Mouse (Mus musculus) heart, embryonic 14.5 days (tissue): ENCODE measurements around the gene Atp5f1. TPM values are rescaled to one million over a fixed set of nuclear protein-coding genes. Genes with fewer than 3 reads are reported as not detected.

Experiments used
- ATAC-seq: fragments of 200-750 bp; cut with Nextera tagmentation; 2 replicates; pipeline ENCODE4 v1.8.0; 2017; ENCODE audit warnings: low read depth, moderate TSS enrichment; ENCODE audit not compliant: insufficient number of reproducible peaks, insufficient read depth, low FRiP score
- H3K27ac ChIP-seq, 2 experiments: fragments of 200-500 bp in 1 of 2; fragments of 300-500 bp in 1 of 2; sonication (generic) in 1 of 2; replicated peaks in 1 of 2; 2 replicates each; pipeline ENCODE4 v1.5.1; 2012 to 2014; ENCODE audit warnings: low read depth in 2 of 2, low read length in 2 of 2, control low read depth in 1 of 2, mild to moderate bottlenecking in 1 of 2, mixed read lengths in 1 of 2; ENCODE audit not compliant: control insufficient read depth in 1 of 2, insufficient read depth in 1 of 2
- H3K27me3 ChIP-seq: fragments of 300-500 bp; sonication (generic); 2 replicates; pipeline ENCODE4 v1.6.1; 2014; ENCODE audit warnings: mild to moderate bottlenecking, low read length, control low read depth; ENCODE audit not compliant: control insufficient read depth, insufficient read depth
- H3K36me3 ChIP-seq: fragments of 300-500 bp; sonication (generic); 2 replicates; pipeline ENCODE4 v1.6.1; 2014; ENCODE audit warnings: mild to moderate bottlenecking, control low read depth, low read length, mixed read lengths; ENCODE audit not compliant: control insufficient read depth, insufficient read depth
- H3K4me1 ChIP-seq, 2 experiments: fragments of 200-500 bp in 1 of 2; fragments of 300-500 bp in 1 of 2; sonication (generic) in 1 of 2; 2 replicates each; pipeline ENCODE4 v1.6.1; 2012 to 2014; ENCODE audit warnings: low read length in 2 of 2, control low read depth in 1 of 2, mixed read lengths in 1 of 2; ENCODE audit not compliant: control insufficient read depth in 2 of 2, insufficient read depth in 2 of 2
- H3K4me2 ChIP-seq: fragments of 300-500 bp; sonication (generic); 2 replicates; pipeline ENCODE4 v1.6.1; 2014; ENCODE audit warnings: mild to moderate bottlenecking, low read length
- H3K4me3 ChIP-seq, 2 experiments: fragments of 200-500 bp in 1 of 2; fragments of 300-500 bp in 1 of 2; sonication (generic) in 1 of 2; 2 replicates each; pipeline ENCODE4 v1.5.1; 2012 to 2014; ENCODE audit warnings: low read length in 2 of 2, mild to moderate bottlenecking in 2 of 2, control low read depth in 1 of 2, low read depth in 1 of 2, moderate library complexity in 1 of 2; ENCODE audit not compliant: control insufficient read depth in 1 of 2, insufficient read depth in 1 of 2
- H3K9ac ChIP-seq: fragments of 300-500 bp; sonication (generic); 2 replicates; pipeline ENCODE4 v1.6.1; 2014; ENCODE audit warnings: mild to moderate bottlenecking, low read length
- H3K9me3 ChIP-seq: fragments of 300-500 bp; sonication (generic); 2 replicates; pipeline ENCODE4 v1.6.1; 2016; ENCODE audit warnings: low read length, control low read depth; ENCODE audit not compliant: control insufficient read depth
- WGBS: fragments of 180-500 bp; shearing (Covaris S2); extraction: QIAGEN DNeasy Blood & Tissue Kit; methylation state at CpG from one replicate; pipeline ENCODE4 v1.1.7; 2014; 5-methylcytosine and 5-hydroxymethylcytosine counted together
- polyA plus RNA-seq: library from polyadenylated mRNA; unstranded; fragments of >200 nt; fragmentation: Nextera tagmentation; extraction: Ambion mirVana; gene quantifications from 2 replicates; pipeline ENCODE4 v1.2.1, GENCODE M21; 2014

The Atp5f1 gene
- polyA plus RNA-seq, 1 experiment from 2014 or later, result 907 TPM

DNA sequence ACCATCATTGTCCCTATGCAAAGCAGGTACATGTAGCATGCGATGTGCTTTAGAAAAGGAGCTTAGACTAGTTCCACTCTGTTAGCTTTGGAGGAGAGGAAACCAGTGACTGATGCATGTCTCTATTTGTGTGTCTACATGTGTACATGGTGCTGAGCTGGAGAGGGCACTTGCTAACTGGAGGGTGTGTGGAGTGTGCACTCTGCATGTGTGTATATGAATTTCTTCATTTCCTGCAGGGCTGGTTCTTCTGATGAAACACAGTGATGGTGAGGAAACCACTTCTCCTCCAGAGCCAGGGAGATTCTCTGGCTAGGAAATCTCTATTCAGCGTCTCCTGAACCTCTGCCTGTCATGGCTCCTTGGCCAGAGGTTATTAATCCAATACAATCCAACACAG lies 14.3 kb upstream of the Atp5f1 start:
- Histone ChIP-seq H3K9ac (no peak overlapping the region), H3K4me3 (no peak overlapping the region), H3K36me3 (peaks cover 22% of the 10 kb centered on the region), H3K9me3 (no peaks in the 10 kb centered on the region), H3K4me1 (no peaks in the 10 kb centered on the region), H3K4me2 (no peak overlapping the region), H3K27ac (no peak overlapping the region), H3K27me3 (no peaks in the 10 kb centered on the region)
- no peak for ATAC-seq
- 90% methylated on average over 2 of the region's 2 CpGs for WGBS

DNA sequence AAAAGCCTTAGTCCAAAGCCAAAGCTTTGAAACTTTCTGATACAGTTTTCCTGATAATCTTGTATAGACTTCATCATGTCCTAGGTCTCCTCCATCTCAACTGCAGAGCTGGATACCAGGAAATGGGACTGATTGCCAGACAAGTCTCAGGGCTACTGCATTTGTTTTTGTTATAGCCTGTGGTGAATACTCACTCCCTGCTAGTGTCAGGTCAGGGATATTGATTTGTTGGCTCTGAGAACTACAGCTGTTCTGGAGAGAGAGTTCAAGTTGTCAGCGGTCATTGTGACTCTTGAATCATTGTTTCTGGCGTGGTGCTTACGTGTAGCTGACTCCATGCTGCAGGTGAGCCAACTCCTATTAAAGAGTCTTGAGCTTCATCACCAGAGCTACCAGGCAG lies 13.5 kb upstream of the Atp5f1 start, which contains the start of gene Ovgp1:
Ovgp1 (plus strand) TSS at position 301 of the 400 bp plus-strand sequence.
- Histone ChIP-seq H3K4me2 (no peak within 1 kb of the TSS), H3K27me3 (no peaks in the 10 kb centered on the region), H3K4me1 (no peaks in the 10 kb centered on the region), H3K4me3 (no peak within 1 kb of the TSS), H3K27ac (no peak within 1 kb of the TSS), H3K36me3 (peaks cover 30% of the 10 kb centered on the region), H3K9me3 (no peaks in the 10 kb centered on the region), H3K9ac (no peak within 1 kb of the TSS)
- no peak for ATAC-seq
- 75% methylated on average over 3 of the region's 3 CpGs for WGBS

DNA sequence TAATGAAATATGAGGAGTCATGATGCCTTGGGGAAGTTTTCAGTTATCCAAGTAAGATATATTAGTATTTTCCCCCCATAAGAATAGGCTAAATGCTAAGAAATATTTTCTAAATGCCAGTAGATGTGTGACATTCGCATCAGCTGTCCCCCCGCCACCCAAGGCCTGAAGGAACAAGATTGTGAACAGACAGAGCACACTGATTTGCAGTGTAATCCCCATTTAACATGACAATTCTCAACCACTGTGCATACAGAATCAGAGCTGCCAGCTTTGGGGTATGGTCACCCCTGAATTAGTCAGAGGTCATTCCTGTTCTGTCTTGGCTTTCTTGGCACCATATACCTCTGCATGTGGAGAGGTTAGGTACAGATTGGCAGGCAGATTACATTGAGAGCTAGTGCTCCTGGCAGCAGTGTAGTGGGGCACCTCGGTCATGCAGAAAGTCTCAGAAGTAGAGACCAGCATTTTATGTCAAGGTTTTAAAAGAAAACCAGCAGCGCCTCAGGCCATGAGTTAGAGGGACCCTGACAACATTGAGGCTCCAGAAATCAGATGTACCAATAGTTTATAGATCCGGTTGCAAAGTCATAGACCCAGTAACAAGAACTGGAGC lies 12.0 kb upstream of the Atp5f1 start:
- no peaks in the 10 kb centered on the region for H3K9me3 ChIP-seq
- H3K9ac ChIP-seq, result no peak overlapping the region
- peaks cover 44% of the 10 kb centered on the region for H3K36me3 ChIP-seq
- WGBS, result 78% methylated on average over 5 of the region's 5 CpGs
- no peak overlapping the region for H3K27ac ChIP-seq
- H3K27me3 ChIP-seq, result no peaks in the 10 kb centered on the region
- ATAC-seq, result no peak
- no peaks in the 10 kb centered on the region for H3K4me1 ChIP-seq
- H3K4me3 ChIP-seq, result no peak overlapping the region
- H3K4me2 ChIP-seq, result no peak overlapping the region

DNA sequence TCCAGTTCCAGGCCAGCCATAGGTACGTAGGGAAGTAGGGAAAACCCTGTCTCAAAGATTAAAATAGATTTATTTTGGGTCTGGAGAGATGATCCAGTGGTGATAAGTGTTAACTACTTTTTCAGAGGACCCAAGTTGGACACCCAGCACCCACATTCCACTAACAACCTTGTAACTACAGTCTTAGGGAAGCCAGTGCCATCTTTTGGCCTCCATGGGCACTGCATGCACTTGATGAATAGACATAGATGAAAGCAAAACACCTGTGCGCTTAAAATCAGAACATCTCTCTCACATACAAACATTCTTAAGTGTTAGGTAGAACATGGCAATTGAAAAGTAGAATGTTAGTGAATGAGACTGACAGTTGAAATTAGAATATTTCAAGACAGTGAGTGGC lies 801 bp upstream of the Atp5f1 start:
- no peak overlapping the region for H3K4me3 ChIP-seq
- no peaks in the 10 kb centered on the region for H3K27me3 ChIP-seq
- H3K4me1 ChIP-seq, result peaks cover 0 to 30% of the 10 kb centered on the region in 2 experiments; a peak in 2 of 4 replicates
- no peak overlapping the region for H3K9ac ChIP-seq
- no peak for ATAC-seq
- 91% methylated on average over 2 of the region's 2 CpGs for WGBS
- H3K9me3 ChIP-seq, result no peaks in the 10 kb centered on the region
- H3K36me3 ChIP-seq, result peaks cover 73% of the 10 kb centered on the region
- H3K4me2 ChIP-seq, result peak overlapping the region; percentile 93; the same call in 1 of the 2 replicates
- H3K27ac ChIP-seq, result no peak overlapping the region

DNA sequence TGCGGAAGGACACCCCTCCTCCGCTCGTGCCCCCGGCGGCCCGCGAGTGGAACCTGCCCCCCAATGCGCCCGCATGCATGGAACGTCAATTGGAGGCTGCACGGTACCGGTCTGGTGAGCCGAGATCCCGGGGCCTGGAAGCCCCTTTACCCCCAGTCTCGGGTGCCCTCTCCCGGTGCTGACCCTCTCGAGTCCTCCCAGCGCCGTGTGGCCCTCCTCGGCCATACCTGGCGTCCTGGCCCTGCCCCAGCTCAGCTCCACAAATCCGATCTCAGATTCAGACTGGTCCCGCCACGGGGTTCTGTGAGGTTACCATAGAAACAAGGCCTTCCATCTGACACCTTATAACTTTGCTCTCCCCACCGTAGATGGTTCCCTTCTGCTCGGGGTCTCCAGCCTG lies 314 bp downstream of the Atp5f1 start:
- peaks cover 0 to 31% of the 10 kb centered on the region in 2 experiments; a peak in 2 of 4 replicates for H3K4me1 ChIP-seq
- H3K27me3 ChIP-seq, result no peaks in the 10 kb centered on the region
- H3K27ac ChIP-seq, result peak overlapping the region in 1 of 2 experiments; percentile 67; a peak in 2 of 4 replicates
- peaks cover 71% of the 10 kb centered on the region for H3K36me3 ChIP-seq
- peak; percentile 57 for ATAC-seq
- peak overlapping the region; percentile 88 to 91 for H3K4me3 ChIP-seq
- no peaks in the 10 kb centered on the region for H3K9me3 ChIP-seq
- under 1% methylated on average over 26 of the region's 26 CpGs for WGBS
- H3K9ac ChIP-seq, result peak overlapping the region; percentile 97
- H3K4me2 ChIP-seq, result peak overlapping the region; percentile 93

DNA sequence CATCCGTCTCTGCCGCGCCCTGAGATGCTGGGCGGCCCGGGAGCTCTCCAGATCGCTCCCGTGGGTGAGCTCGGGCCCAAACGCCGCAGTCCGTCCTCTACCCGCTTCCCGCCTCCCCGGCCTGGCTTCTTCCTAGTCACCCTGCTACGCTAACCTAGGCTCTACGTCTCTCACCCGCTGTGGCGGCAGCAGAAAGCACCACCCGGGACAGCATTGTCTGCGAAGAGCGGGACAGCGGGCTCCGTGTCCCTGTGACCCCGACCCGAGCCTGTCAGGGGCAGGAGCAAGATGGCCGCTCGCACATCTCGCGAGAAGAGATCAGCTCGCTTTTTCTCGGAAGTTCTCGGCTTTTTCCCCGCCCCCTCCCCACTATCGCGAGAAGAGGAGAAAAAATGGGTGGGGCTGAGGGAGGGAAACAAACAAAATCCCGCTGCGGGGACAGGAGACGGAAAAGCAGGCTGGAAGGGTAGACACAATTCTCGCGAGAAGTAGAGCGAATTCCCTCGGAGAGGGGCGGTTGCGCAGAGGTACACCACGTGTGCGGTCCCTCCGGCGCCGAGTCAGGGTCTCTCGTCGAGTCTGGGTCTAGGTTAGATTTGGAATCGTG lies 822 bp downstream of the Atp5f1 start, which contains the start of gene Wdr77:
Wdr77 (plus strand) TSS at position 396 of the 607 bp plus-strand sequence.
- under 1% methylated on average over 52 of the region's 52 CpGs for WGBS
- Histone ChIP-seq H3K9ac (peak within 1 kb of the TSS; percentile 99), H3K36me3 (peaks cover 71% of the 10 kb centered on the region), H3K9me3 (no peaks in the 10 kb centered on the region), H3K4me1 (peaks cover 0 to 31% of the 10 kb centered on the region in 2 experiments; a peak in 2 of 4 replicates), H3K4me3 (peak within 1 kb of the TSS; percentile 89 to 91), H3K4me2 (peak within 1 kb of the TSS; percentile 93), H3K27me3 (no peaks in the 10 kb centered on the region), H3K27ac (peak within 1 kb of the TSS; percentile 89 to 96)
- ATAC-seq, result peak; percentile 95

DNA sequence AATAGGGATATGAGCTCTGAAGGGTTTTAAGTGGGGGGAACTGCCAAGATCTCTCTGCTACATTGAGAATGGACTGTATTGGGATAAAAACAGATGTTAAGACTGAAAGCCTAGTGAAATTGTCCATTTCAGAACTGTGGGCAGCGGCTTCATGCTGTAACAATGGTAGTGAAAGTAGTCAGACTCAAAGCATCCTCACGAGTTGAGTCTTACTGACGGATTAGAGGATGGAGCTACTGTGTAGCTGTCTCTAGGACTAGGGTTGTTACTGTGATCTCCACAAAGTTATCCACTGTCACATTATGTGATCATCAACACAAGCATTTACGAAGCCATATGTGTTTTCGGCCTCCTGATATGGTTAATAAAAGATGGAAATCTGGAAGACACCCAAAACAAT lies 1.7 kb downstream of the Atp5f1 start:
- H3K27me3 ChIP-seq, result no peaks in the 10 kb centered on the region
- H3K9ac ChIP-seq, result peak overlapping the region; percentile 99
- ATAC-seq, result no peak
- H3K4me1 ChIP-seq, result peaks cover 0 to 31% of the 10 kb centered on the region in 2 experiments; a peak in 2 of 4 replicates
- H3K4me3 ChIP-seq, result peak overlapping the region; percentile 89 to 91
- H3K36me3 ChIP-seq, result peaks cover 70% of the 10 kb centered on the region
- WGBS, result 23% methylated on average over 5 of the region's 5 CpGs
- H3K9me3 ChIP-seq, result no peaks in the 10 kb centered on the region
- H3K4me2 ChIP-seq, result peak overlapping the region; percentile 80
- peak overlapping the region; percentile 49 to 96; a peak in 3 of 4 replicates for H3K27ac ChIP-seq
